Mouse (Mus musculus): ENCODE measurements around the gene Myh9.

The Myh9 gene

DNA sequence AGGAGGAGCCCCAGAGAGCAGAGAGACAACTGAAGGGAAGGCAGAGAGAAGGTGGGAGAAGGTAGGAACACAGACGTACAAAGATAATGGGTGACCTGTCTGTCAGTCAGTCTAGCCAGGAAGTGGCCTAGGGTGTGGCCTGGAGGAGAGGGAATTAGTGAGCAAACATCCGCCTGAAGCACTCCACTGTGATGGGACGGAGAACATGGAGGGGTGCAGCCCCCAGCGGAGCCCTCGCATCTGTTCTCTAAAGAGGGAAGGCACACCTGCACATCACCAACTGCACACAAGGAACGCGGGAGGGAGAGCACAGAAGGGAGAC is 34.8 kb downstream of the Myh9 start:
- DNase-seq (ENCODE audit: low spot score), result no peak

DNA sequence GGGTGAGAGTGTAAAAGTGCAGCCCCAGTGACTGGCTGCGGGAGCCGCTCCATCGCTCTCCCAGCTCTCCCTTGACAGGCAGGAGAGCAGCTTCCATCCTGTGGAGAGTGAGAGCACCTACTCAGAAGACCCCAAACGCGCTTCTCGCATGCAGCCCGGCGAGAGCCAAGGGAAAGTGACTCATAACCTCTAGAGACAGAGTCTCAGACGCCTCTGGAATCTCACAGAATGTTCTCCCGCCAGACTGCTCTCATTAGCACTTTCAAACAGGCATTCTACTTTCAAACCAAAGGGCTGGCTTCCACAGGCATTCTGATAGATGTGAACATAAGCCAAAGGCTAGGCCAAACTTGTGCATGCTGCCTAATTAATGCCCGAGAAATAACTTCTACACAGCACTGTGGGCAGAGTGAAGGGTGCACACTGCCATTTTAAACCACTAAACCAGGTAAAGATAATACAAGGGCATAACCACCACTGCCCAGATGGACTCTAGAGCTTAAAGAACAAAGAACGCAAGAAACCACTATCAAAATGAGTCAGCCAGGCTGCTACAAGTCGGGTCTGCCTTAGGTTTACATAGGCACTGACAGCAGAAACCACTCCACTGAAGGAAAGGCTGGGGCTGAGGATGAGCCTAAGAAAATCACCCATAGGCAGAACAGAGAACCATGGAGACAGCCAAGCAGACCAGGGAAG is 35.3 kb downstream of the Myh9 start:
- no peak for DNase-seq (ENCODE audit: low spot score)

DNA sequence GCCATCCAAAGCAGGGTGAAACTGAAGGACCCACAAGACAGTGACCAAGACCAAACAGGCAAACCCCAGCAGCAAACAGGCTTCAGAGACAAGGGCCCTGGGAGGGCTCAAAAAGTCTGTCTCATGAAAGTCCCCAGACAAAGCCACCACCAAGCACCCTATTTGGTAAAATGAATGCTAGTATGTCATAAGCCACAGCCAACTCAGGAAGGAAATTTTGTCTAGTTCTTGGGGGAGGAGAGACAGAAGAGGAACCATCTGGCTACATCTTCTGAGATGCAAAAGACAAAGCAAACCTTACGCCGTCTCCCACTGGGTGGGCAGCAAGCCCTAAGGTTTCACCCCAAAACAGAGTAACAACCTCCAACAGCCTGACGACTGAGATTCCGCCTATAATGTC is 36.3 kb downstream of the Myh9 start:
- DNase-seq (ENCODE audit: low spot score), result no peak

DNA sequence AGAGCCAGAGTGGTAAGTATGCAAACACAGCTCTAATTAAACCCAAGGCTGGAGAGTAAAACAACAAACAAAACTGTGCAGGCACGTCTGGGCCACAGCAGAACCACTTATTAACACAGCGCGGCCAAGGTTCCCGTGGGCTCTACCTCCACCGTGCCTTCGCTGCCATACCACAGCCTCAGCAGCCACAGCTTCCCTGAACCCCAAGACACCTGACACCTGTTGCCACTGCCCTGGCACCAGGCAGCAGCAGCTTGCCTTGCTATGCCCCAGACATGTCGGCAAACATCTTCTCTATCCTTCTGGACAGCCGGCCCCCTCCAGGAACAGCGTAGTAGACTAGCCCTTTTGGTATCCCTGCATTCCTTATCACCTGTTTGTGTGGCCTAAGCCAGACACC is 37.0 kb downstream of the Myh9 start:
- no peak for DNase-seq (ENCODE audit: low spot score)

DNA sequence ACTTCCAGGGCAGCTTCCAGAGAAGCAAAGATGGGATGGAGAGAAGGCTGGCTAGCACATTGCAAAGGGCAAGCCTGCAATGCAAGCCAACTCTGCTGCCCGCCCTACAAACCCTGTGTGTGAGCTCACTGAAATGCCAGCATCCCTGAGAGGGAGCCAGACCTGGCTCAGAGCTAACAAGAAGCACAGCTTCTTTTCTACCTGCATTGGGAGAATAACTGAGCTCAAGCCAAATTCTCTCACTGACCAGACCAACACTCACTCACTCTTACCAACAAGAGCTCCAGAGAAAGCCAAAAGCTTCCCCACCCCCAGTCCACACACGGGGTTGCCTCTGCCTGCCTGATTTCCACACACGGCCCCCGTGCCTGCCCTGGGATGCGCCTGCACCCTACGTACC is 37.5 kb downstream of the Myh9 start:
- DNase-seq (ENCODE audit: low spot score), result no peak

DNA sequence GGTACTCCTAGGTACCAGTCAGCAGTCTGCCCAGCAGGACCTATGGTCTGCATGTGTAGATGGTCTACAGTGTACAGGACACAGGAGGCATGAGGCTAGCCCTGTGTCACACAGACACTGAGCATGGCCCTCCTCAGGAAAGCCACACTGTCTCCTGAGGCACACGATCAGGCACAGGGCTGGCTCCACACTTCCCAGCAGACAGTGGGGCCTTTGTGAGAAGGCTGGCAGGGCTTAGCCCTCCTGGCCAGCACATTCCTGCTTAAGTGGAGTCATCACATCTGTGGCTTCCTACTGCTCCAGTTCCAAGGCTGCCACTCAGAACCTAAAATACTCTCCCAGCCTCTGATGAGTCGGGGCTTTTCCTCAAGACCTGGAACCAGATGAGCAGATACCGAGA is 38.2 kb downstream of the Myh9 start:
- no peak for DNase-seq (ENCODE audit: low spot score)

DNA sequence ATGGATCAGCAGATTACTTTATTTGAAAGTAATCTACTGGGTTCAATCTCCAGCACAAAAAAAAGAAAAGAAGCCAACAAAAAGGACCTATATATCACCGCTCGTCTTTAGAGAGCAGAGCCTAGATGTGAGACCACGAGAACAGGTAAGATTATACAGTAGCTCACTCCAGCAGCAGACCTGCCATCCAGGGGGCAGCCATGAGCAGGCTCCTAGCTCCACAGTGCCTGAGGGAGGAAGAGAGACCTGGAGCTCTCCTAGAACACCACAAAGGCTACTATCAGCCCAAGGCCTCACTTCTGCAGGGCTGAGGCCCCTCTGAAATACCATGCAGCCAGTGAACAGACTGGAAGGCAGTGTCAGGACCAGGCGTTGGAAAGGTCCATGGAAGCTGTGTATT is 39.0 kb downstream of the Myh9 start:
- DNase-seq (ENCODE audit: low spot score), result no peak

DNA sequence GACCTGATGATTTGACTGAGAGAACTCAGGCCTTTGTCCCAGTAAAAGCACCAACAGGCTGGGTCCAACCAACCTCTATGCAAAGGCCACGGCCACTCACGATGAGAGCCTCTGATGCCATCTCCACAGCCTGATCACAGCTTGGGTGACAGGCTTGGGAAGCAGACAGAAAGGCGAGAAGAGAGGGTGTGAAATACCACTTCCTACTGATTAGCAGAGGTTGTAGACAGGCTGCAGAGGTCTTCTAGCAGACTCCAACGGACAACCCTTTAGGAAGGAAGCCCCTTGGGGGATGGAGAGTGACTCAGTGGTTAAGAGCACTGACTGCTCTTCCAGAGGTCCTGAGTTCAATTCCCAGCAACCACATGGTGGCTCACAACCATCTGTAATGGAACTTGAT is 40.8 kb downstream of the Myh9 start:
- no peak for DNase-seq (ENCODE audit: low spot score)

DNA sequence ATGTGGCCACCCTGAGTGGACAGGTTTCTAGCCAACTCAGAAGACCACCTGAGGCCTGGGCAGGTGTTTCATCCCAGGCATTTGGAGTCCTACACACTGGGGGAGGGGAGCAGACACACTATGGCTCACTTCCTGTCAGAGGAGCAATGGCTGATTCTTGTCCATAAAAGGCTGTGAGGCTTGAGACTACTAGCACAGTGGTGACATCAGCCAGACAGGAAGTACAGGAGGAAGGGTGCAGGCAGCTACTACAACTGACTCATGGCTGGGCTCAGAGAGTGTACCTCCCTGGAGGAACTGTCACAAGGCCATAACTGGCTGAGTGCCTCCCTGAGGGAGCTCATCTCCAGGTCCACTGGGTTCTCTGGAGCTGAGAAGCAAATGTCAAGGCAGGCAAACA is 41.5 kb downstream of the Myh9 start:
- DNase-seq (ENCODE audit: low spot score), result peak; percentile 49

DNA sequence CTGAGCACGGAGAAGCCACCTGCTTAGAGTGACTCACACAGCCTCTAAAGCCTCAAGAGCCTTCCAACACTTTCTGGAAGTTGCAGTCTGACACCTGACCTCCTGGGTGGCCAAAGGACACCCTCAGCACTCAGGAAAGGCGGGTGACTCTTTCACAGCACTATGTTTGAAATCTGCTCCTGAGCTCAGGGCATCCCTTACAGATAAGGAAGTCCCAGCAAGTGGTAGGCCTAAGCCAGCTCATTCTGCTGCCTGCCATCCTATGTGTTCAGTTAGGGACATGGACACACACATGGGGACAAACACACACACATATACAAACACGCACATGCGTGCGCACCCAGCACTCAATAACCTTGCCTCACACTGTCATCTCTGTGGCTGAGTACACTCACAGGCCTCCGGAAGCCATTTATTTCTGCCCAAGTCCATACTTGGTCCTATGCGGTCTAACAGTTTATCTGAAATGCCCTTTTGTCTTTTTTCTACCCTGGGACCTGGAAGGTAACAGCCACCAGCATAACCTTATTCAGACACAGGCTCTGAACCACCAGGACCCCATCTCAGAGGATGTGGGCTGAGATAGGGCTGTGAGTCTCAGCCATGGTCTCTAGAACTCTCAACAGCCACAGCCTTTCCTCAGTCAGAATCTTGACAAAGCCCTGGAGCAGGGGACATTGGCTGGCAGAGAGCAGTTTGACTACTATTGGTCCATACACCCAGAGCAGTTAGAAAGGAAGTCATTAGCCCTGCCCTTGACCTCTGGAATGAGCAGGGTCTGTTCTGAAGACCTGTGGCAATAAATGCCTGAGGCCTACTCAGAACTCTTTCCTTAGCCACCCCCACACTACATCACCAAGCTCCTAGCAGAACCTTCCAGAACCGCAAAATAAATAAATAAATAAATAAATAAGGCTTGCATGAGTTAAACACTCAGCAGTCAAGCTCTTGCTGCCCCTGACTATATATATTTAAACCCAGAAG is 42.2 kb downstream of the Myh9 start:
- no peak for DNase-seq (ENCODE audit: low spot score)

DNA sequence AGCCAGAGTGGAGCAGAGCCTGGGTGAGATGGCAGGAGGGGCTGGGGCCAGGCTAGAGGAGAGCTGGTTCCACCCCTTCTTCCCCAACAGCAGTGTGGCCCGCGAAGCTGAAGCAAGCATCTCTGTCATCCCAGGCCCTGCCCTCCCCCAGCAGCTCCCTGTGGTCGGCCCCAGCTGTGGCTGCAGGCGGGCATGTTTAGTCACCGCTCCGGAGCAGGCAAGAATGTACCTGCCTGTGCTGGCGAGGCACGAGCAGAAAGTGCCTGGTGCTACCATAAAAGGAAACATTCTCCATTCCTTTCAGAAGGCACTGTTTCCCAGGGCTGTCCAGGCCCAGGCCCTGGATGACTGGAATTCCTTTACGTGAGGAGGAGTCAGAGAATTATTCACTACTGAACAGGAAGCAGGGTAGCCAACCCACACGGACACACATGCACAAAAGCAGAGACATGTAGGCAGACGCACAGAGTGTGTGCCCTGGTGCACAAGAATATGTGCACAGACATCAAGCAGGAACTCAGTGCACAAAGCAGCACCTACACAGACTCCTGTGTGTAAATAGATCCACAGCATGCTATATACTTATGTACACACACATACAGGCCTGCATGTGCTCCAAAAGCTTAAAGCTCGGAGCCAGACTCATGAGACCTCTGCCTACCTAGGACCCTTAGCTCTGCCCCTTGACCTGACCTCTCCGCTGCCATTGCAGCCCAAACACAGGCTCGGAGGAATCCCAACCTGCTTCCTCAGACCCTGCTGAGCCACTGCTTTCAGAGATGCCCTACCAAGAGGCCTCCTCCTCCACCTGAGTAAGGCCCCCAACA is 43.1 kb downstream of the Myh9 start:
- no peak for DNase-seq (ENCODE audit: low spot score)

DNA sequence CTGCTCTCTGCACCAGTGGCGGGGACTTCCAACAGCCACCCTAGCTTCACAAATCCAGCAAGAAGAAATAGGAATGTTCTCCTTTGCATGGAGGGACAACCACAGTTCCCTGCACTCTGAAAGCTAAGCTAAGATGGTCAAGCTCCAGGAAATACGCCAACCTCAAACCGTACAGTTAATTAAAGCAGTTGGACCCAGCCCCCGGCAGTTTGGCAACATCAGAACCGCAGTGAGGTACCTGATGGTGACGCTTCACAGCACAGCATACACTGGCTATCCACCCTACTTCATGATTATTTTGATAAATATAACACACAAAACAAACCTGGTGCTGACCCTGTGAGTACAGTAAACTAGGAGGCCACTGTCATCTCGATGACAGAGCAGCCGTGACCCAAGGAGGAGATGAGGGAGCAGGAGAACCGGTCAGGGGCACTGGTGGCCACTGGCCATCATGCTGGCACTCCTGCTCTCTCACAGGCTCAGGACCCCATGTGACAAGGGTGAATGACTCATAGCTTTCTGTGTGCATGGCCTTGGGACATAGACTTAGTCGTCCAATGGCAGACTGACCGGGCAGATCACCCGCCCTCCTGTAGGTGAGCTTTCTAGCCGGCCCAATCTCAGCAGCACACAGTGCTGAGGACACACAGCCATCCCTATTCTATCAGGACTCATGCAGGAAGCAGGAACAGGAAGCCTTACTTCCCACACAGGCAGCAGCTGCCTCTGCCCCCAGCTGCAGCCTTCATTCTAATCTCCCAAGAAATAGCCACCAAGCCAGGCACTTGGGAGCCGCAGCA is 44.2 kb downstream of the Myh9 start:
- DNase-seq (ENCODE audit: low spot score), result no peak

DNA sequence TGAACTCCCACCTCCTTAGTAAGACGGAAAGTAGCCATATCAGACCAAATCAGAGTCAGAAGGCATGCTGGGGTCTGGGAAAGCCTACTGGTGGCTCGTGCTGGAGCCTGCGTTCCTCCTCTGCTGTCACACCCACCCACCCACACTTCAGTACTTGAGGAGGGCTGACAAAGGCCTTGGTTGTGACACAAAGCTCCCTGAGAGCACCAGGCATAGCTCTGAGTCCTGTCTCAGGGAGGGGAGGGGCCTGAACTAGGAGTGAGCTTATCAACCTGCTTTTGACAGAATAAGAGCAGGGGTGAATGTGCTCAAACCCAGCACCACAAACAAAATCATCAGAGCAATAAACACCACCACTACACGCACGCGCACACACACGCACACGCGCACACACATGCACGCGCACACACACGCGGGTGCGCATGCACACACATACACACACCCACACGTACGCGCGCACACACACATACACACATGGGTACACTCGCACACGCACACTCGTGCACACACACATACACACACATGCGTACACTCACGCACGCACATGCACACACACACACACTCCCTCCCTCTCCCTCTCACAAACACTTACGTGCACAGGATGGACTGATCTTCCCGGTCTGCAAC is 45.5 kb downstream of the Myh9 start:
- no peak for DNase-seq (ENCODE audit: low spot score)

DNA sequence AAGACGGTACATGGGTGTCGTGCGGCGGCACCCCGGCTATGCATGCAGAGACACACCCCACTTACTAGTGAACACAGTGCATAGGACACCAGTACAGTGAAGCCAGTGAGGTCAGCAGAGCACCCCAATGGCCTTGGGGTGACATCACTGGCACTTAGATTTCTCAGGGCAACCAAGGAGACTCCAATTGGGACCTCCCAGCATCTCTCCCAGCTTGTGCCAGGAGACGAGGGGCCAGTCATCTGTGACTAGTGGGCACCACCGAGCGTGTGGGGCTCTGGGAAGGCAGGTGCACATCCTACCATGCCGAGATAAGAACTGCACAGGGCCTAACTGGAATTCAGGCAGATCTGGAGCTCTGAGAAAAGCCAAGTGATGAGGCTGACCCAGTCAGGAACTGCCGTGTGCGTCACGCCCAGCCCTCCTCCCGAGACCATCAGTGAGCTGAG is 47.0 kb downstream of the Myh9 start:
- DNase-seq (ENCODE audit: low spot score), result no peak

DNA sequence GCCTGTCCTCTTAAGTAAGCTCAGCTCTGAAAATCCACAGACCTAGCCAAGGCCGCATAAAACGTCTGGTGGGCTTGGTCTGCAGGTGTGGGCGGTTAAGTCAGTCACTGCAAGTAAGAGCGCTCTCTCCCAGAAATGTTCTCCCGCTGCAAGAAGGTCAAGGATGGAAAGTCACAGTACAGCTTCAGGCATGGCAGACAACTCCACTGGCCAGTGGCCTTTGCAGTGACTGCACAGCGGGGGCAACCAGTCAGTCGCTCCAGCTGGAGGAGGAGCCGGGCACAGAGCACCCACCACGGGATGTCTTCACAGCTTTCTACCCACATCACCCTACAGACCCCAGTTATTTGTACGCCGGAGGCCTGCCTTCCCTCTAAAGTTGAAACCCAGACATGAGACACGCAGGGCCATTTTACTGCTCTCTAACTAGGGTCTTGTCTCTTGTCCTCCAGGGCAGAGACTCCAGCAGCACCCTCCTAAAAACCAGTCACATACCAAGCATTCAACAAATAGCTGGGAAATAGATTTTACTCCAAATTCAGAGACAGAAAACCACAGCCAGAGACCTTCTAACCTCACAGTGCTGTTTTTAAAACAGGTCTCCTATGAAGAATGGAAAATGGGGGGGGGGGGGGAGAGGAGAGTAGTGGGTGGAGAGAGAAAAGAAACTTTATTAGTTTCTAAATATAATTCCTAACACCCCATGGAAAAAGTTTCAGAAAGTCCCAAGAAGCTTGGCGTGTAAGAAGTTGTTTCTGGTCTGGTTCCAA is 47.7 kb downstream of the Myh9 start:
- DNase-seq (ENCODE audit: low spot score), result no peak

DNA sequence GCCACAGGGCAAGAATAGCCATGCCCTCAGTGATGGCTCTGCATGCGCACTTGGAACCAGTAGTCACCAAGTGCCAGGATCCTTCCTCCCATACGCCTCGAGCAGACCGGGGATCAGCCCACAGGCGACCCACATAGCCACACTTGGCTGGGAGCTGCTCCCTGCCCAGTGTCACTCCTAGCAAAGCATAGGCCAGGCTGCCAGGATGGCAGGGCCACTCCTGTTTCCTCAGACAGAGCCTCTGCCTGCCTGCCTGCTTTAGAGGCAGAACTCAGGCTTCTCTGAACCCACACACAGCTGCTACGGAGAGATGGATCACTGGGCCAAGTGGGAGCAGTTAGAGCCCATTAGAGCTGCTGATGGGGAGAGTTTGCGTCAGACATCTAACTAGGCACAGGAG is 48.4 kb downstream of the Myh9 start:
- DNase-seq (ENCODE audit: low spot score), result no peak

DNA sequence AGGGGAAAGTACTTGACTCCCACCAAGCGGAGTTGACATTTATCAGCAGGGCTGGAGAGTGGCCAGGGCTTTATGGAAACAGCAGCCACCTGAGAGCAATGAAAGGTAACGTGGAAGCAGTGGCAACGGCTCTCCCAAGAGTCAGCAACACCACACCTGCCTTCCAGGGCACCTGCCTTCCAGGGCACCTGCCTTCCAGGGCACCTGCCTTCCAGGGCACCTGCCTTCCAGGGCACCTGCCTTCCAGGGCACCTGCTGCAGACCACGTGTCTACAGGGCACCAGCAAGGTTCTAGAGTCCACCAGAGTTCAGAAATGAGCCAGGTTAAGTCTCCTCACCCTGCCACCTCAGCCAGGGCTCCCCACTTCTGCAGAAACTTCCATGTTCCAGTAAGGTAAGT is 48.9 kb downstream of the Myh9 start:
- no peak for DNase-seq (ENCODE audit: low spot score)

DNA sequence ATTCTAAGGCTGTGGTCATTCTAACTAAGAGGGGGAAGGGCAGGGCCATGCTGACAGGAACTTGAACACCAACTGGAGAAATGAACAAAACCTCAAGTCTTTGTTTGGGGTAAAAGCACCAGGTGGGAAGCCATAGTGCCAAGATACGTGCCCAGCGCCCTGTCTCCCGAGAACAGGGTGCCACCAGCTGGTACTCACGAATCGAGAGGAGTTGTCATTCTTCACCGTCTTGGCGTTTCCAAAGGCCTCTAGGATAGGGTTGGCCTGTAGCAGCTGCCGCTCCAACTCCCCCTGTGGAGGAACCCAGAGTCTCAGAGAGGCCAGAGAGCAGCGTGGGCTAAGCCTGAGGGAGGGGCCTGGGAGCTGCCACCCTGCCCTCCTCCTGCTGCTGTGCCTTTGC is 49.9 kb downstream of the Myh9 start:
- no peak for DNase-seq (ENCODE audit: low spot score)

DNA sequence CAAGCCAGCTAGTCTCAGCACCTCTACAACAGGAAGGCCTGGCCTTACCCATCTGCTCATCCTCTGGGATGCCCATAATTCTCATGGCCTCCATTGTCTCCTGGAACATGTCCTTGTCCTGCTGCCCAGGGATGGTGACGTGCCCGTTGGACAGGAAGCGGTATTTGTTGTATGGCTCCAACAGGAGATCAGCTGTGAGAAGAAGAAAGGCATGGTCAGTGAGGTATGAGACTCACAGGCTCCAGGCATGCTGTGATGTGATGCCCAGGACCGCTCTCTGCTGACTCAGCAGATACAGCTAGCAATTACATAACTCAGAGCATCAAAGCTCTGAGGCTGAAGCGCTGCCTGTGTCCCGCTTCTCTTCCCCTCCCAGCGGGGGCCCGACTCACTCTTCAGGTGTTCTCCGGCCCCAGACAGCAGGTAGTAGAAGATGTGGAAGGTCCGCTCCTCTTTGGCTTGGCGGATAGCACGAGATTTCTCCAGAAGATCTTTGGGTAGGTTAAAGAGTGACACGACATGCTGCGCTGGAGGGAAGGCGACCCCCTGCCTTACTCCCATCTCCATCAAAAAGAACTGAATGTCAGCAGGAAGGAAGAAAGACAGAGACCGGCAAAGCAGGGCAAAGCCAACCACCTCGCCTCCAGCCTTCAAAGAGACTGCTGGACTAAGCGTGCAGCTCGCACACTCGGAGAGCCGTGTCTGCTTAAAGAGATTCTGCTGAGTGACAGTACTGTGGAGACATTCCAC is 51.1 kb downstream of the Myh9 start:
- no peak for DNase-seq (ENCODE audit: low spot score)

DNA sequence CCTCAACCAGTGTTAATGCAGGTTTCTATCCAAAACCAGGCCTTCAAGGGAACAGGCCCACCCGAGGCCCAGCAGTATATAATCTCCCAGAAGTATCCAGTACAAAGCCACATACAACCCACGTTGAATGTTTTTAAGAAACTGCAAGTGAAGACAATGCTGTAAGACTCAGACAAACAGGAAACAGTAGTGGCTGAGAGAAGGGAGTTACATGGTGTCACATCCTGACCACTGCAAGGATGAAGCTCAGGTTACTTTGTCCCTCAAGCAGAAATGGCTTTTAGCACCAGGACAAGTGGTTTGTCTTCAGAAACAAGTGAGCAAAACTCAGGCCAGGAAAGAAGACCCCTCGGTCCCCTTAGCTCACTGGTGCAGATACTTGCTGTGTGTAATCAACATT is 52.8 kb downstream of the Myh9 start:
- no peak for DNase-seq (ENCODE audit: low spot score)
